Mouse (Mus musculus): ENCODE data around the gene Gm10553.
"Not testable (repeated sequence)": the region's sequence is repeated elsewhere in the genome, so short reads cannot be mapped to it uniquely, and the experiment has no call there.

DNA sequence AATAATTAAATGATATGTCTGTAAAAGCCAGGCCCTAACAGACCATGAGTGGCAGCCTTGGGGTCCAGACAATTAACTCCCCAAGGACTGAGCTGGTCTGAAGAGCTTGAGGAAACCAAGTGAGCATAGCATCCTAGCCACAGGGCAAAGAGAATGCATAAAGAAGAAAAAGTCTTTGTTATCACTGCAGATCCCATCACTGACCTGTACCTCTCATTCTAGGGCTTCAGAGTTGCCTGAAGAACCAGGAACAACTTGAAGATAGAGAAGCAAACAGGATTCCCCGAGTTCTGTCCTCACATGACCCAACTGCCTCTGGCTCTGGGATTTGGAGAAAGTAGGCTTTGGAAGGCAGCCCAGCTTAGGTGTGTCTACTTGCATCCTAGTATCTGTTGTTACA lies at the start of gene Gm10553:
- not testable (repeated sequence) for TF ChIP-seq CTCF (IDR thresholded peaks at IDR 0.05; ENCODE audit: low read depth); EP300 (optimal IDR thresholded peaks at IDR 0.05)
